Mouse (Mus musculus) kidney, postnatal 25 days (tissue): ENCODE measurements at regions not wholly inside any gene's neighbourhood (a gene's known extent, or its start where the extent isn't known, plus 50 kb on each side); places are given as distances from the start of the nearest gene placed in this dataset.

ENCODE experiments used
- DNase-seq, 2 experiments: peaks; one replicate each; pipeline ENCODE4 v3.0.0; 2021; ENCODE audit warnings: mixed read lengths in 2 of 2

DNA sequence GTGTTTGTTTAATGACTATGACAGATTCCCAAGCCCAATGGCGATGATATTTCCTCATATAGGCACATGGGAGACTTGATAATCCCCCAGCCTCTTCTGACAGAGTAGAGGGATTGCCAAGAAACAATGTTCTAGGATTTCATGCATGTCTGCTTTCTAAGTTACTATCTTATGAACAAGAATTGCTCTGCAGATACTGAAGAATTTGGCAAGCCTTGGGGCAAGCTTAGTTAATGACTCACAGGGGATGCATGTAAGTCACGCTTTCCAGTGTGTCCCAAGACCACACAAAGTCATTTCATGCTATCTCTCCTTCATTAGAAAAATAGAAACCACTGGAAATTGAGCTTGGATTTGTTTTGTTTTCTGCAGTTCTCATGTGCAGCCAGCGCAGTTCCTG is 376.2 kb downstream of the Dcdc2c start:
- no peak for DNase-seq

DNA sequence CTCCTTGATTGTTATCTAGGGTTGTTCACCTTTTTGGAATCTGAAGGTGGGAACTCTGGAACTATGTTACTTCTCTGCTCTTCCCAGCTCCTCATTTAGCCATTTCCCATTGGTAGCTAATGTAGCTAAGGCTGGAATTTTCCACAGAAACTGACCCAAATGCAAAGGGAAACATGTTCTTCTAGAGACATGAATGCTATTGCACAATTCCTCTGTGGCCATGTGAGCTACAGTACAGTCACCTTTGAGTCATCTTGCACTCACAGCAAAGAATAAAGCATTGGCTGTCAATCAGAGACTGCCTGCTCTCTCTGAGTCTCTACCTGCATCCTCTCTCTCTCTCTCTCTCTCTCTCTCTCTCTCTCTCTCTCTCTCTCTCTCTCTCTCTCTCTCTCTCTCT is 378.1 kb downstream of the Dcdc2c start:
- DNase-seq, result no peak

DNA sequence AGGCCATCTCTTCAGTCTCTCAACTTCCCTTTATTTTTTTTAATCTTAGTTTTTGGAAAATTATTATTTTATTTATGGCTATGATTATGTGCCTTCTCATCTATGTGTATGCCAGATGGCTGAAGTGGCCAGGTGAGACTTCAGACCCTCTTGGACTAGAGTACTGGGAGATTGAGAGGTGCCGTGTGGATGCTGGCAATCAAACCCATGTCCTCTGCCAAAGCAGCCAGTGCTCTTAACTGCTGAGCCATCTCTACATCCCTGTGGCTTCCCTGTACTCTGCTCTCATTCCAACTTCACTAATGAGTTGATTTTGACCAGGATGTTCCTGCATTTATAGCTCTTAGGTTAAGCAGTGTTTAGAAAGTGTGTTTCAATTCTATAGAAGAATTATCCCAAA is 393.4 kb downstream of the Dcdc2c start:
- no peak for DNase-seq

DNA sequence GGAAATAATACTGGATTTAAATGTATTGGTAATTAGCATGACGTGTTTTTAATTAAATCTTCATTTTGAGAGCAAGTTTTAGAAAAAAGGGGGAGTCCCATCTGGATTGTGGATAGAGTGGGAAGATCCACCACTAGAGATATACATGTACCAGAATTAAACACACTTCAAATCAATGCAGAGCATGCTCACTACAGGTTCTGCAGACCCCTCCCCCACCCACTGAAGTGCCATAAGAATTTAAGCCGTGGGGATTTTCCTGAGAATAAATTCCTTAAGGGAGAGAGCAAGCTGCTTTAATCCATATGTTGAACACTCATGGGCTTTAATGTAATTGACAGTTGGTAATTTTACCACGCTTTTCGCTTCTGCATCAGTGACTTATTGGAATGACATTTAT is 401.4 kb downstream of the Dcdc2c start:
- DNase-seq, result no peak

DNA sequence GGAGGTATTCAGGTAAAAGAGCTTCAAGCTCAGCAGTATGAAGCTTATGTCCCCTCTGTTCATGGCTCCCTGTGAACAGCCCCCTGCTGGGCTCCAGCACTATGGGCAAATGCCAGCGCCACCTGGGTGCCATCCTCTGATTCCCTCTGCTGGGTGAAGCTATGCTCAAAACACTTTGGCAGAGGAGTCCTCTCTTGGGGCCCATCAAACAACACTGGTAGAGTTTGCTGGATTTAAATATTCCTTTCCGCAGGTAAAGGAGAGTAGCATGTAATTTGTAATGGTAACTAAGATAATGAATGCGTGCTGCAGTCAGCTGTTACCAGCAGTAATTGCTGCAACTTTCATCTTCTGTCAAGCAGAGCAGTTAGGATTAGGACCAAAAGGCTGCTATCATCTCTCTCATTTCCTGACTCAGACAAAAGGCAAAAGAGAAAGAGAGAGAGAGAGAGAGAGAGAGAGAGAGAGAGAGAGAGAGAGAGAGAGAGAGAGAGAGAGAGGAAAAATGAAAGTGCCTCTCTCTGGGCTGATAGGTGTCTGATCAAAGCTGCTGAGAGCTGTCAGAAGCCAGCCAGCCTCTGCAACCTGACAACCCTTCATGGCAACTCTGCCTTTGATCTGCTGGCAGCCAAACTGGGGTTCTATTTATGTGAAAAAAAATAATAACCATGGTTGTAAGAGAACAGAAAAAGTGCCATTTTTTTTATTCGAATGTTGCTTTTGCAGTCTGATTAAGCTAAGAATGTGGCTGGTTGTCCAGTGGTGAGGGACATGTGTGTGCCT is 416.2 kb downstream of the Dcdc2c start:
- no peak for DNase-seq

DNA sequence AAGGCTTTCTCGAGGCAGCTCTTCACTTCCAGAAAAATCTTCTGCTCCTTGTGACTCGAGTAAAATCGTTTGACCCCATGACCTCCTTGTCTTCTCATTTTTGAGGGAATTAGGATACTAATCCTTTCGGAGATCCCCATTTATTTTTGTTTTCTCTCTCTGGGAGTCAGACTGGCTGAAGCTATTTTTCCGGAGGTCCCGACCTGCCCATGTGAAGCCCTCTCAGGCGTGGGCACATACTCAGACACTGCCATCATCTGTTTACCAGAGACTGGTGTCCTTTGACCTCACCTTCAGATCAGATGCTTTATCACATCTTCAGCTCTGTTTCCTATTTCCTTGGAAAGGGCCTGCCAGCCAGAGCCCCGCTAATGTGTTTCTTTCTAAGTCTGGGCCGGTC is 429.4 kb downstream of the Dcdc2c start:
- DNase-seq, result no peak

DNA sequence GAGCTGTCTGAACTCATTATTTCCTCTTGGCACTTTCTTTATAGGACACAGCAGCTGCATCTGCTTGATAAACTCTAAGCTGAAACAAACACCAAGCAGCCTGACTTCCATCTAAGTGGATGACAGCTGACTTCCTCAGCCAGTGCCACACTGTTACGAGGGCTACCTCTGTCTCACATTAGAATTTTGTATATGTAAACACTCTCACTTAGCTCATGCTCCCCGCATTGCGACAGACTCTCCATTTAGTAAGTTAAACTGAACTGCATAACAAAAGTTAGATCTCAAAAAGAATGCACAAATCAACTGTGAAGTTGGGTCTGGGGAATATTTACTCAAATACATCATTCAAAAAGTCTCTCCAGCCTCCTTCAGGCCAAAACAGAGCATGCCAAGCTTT is 432.1 kb downstream of the Dcdc2c start:
- no peak for DNase-seq

DNA sequence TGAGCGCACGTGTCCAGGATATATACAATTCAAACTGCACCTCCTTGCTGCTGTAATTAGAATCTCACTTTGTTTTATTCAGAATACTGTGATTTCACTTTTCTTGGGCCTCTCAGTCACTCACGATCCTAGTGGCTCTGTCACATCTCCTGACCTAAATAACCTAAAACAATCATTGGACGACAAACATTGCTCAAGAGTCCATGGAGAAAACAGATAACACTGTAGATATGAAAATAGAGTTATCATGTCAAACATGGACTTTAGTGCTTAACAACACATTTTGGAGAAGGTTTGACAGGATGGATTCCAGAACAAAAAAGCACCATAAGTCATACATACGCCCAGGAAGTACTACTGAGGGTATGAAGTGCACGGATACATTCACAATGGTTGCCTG is 461.5 kb downstream of the Dcdc2c start:
- no peak for DNase-seq

DNA sequence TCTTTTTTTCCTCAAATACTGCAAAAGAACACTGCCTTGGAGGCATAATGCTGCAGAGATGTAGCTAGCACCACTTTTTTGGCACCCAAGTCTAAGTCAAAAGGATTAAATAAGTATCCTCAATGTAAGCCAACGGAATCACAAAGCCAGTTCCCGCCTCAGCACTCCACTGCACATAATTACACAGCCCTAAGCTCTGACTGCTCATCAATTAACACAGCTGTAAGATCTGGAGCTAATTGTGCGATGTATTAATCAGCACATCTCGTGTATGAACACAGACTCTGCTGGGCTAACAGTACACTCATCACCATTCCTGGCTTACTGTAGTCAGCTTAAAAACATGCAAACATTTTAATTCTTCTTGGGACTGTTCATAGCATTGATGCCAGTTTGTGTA is 466.7 kb downstream of the Dcdc2c start:
- DNase-seq, result no peak

DNA sequence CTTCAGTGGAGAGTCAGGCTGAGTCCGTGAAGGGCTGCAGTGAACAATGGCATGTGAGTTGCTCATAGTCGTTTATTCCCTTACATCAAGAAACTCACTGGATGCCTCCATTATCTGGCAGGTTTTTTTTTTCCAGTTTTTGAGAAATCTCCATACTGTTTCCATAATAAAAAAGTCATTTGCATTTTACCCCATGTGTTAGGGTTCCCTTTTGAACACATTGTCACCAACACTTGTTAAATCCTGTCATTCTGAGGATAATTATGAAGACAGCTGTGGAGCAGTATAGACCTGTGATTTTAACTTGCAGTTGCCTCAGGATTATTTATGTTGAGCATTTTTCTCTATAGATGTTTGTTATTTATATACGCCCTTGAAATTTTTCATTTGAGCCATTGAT is 475.6 kb downstream of the Dcdc2c start:
- DNase-seq, result no peak

DNA sequence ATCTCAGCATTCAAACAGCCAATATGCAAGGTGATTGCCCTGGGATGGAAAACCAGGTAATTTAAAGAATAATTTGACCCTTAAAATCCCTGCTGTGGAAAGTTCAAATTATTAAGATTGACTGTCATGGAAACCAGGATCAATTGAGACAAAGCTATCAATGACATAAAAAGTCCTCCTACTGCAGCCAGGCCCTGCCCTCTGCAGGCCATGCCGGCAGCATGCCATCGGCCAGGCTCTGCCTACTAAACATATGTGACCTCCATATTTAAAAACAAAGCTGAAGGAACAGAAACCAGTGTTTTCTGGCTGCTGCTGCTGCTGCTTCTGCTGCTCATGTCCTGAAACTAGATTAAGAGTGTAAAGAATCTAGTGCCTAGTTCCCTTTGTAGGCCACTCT is 483.6 kb downstream of the Dcdc2c start:
- no peak for DNase-seq

DNA sequence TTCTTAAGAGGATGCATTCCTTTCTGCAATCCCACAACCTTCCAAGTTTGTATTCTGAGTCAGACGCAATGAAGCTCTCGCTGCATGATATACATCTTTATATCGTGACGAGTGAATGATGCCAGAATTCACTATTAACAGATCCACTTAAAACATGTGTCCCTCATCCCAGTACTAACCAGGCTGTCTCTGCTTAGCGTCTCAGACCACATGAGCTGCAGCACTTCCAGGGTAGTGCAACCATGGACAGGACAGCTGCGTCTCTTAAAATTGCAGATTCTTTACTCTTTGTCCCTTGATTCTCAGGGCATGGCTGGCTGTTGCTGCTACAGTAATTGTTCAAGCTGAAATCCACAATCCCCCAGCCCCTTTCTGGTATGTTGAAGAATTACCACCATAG is 491.9 kb downstream of the Dcdc2c start:
- no peak for DNase-seq

DNA sequence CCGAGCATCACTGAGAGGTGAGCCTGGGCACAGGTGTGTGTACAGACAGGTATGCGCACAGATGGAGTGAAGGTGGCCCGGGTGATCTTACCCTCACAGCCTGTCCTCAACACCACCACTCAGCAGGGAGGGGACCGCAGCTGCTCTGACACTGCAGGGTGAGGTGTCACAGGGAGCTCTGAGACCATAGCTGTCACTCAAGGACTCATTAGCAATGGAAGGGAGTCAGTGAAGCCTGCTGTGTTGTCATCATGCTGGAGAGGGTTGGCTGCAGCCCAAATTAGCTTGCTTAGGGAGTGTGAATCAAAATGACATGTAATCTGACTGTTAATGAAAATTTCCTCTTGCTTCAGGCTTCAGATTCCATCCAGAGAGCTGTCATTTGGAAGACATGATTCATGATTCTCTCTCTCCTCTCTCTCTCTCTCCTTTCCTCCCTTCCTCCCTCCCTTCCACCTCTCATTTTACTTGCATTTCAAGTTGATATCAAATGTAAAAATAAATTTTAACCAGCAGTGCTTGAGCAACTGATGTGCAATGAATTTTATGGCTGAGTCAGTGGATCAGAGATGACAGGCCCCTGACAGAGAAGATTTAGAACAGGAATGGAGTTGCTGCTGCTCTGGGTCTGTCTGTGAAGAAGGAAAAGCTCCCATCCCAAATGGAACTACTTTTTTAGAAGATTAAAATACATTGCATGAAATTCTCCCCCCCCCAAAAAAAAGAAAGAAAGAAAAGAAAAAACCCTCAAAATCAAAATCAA is 496.5 kb downstream of the Dcdc2c start:
- DNase-seq, result no peak

DNA sequence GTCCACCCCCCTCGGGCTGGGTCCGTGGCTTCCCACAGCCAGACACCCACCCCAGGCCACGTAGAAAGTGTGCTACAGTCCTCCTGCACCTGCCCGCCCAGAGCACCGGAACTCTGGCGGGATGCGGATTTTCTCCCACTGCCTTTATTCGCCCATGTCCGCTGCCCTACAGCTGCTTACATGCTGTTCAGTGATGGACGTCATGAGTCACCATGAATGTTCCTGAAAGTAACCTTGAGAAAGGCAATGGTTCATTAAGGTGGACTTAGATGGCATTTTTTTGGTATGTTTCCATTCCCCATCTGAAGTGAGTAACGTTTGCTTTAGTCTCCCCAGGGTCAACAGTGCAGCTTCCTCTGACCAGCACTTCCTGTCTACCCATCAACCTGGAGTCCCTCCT is 497.8 kb downstream of the Dcdc2c start:
- DNase-seq, result no peak

DNA sequence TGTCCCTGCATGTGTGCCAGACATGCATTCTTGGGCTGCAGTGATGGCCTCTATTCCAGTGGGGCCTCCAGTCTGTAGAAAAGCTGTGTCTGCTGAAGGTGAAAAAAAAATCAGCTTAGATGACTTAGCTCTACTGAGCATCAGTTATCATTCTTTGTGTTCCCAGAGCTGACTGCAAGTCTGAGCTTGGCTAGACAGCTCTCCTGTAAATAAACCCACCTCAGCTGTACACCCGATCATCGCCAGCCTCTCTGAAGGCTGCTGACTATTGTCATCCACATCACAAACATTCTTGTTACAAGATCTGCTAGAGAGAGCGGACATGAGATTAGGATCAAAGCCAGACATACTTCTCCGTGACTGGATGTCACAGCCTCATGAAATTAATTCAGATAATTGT is 504.2 kb downstream of the Dcdc2c start:
- DNase-seq, result no peak

DNA sequence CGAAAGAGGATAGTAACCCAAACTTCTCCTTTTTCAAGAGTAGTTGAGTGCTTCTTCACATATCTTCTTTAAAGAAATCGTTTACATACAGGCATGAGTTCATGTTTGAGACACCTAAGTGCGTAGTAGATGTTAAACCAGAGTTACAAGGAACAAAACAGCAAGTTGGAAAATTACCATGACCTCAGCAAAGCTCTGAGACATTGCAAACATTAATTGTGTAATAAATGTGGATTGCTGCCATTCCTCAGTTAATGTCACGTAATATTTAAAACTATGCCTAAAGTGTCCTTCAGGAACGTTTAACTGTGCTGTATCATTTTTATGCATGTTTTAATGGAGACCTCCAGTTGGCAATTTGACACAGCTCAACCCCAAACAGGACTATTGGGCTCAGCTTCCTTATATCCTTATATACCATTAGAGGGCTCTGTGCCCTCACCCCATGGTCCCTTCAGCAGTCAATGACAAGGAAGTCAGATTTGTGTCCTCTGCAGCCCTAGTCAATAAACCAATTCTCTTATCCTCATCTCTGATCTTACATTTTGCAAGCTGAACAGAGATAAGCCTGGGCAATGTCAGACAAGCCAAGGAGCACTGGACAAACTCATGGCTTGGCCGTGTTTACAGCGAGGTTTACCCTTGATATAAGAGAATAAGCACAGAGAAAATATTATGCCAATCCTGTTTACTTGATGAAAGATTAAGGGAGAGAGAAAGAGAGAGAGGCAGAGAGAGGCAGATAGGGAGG is 513.9 kb downstream of the Dcdc2c start:
- DNase-seq, result no peak

DNA sequence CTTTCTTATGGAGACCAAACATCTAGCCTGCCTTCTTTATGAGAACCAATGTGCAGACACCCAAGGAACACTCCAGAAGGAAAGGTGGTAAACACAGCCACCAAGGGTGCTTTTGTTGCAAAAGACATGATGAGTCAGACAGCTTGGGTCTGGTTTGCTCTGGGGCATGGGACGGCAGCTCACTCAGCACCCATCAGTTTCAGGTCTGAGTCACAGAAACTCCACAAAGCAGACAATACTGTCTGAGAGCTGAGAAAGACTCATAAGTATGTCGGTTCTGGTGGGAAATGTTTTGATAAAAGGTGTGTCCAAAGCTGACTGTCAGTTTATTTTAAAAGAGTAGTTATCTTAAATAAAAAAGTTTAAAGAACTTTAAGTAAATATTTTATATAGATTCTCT is 553.0 kb downstream of the Dcdc2c start:
- DNase-seq, result no peak

DNA sequence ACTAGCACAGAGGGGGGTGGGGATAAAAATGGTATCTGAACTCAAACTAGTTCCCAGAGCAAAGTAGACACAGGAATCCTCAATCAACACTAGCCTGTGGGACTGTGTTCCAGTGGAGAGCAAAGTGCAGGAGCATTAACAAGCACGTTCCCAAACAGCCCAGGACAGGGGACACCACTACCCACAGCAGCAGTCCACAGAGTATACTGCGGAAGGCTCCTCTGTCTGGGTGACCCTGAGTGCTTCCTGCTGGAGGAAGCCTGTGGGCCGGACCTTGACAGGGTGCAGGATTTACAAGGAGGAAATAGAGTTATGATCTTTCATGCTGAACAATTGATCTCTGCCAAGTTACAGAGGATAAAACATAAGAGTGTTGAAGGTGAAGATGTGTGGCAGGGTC is 560.0 kb downstream of the Dcdc2c start:
- DNase-seq, result peak; percentile 11 to 54

DNA sequence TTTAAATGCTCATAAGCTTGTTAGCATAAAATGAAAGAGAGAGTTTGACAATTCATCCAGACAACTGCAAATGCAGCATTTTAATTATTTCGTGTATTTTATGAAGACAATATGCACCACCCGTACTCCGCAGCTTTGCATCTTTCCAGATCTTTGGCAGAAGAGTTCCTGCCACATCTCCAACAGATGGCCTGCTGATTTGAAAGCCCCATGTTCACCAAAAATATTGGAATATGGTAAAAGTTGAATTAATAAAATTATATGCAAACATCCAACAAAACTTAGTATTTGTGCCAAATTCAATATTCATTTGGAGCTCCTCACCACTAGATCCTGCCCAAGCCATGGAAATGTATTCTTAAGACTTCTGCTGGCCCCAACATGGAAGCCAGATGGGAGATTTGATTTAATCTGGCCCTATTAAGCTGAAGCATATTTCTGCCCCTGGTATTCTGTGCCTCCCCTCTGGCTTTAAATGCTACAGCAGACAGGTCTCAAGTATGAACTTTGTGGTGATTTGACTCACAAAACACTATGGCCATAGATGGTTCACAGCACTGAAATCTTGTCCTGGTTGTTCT is 567.8 kb downstream of the Dcdc2c start:
- DNase-seq, result no peak

DNA sequence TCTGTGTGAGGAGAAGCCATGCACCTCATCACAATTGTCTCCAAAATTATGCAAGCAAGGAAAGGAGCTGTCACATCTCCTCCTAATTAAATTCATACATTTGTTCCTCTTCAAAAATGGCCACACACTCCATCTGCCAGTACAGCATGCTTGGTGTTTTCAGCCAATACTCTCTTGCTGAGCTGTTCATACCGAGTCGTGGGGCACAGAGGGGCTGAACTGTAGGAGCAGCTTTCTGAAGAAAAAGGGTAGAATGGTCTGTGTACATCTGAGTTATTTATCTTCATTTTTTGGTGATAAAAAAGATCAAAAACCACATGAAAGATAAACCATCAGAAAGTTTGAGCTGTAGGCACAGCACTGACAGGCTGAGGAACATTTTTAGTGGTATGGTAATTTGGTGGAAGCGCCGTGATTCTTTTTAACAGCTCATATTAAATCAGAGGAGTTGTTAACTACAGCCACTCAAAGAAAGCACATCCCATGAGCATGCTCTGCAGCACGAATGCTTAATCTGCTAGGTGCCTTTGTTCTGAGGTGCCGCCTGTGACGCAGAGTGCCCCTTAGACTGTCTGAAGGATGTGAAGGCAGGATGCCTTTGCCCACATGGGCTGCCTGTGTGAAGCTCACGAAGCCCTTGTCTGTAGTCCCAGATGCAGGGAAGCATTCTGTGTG is 573.8 kb downstream of the Dcdc2c start:
- DNase-seq, result no peak

DNA sequence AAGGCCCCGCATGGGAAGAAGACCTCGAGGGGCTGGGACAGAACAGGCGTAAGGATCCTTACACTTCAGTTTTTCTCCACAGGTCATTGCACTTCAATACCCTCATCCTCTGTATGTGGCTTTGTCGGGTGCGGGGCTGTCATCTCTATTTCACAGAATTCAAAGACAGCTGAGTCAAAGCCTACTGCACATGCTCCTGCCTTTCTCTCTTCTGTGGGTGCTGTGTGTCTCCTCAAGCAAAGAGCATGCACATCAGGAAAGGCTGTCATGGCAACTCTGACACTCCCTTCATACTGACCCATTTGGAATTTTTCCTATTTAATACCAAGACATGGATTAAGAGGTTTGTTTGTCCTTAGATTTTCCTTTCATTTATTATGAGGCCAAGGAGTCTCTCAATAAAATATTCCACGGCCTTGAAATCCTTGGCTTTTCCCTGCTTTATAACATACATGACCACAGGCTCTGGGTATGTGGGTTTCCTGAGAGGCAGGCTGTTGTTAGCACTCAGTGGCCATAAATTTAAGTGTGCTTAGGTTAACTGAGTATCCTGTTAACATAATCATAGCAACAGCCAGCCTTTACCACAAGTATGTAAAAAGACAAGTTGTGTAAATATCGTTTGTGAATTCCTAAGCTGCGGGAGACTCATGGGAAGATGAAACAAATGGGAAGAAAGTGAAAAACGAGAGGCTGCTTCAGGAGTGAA is 574.5 kb downstream of the Dcdc2c start:
- DNase-seq, result no peak

DNA sequence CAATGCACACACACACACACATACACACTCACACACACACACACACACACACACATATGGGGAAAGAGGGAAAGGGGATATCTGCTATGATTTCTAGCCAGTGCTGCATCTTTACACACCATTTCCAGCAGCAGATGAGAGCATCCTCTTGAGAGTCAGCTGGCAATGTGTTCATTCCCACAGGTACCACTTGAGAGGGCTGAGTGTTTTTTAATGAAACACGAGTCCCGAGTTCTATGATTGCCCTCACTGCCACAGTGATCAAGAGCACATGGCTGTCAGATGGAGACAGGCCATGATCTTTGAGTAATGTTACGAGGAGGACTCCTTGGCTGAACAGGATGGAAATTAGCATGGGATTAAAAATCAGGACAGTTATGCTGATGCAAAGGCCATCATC is 589.3 kb downstream of the Dcdc2c start:
- no peak for DNase-seq
